Mouse (Mus musculus): ENCODE measurements at regions not wholly inside any gene's neighbourhood (a gene's known extent, or its start where the extent isn't known, plus 50 kb on each side); places are given as distances from the start of the nearest gene placed in this dataset.

DNA sequence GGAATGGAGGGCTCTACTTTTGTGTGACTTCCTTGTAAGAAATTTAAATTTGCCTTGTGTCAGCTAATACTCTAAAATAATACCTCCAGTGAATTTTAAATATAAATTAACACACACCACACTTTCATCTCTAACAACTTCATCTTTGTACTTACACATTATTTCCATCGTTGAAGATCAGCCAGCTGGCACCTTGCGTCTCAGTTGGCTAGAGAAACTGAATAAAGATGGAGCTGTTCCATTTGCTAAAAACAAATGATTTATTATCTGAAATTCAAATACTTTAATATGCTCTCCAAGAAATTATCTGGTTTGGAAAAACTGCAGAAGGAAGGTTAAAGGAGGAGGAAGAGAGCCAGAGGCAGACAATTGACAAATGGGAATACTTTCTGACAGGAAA, 122.0 kb upstream of the Gm11096 start:
- DNase-seq (ENCODE audit: low spot score) (no peak), ATAC-seq (ENCODE audit: extremely low read depth, insufficient number of reproducible peaks, low FRiP score, poor library complexity, severe bottlenecking) (no peak)
- H3K4me3 ChIP-seq (ENCODE audit: low read depth, low read length), result no peak overlapping the region
- TF ChIP-seq GATA1 (IDR thresholded peaks at IDR 0.05; ENCODE audit: borderline replicate concordance, low read length), result no peak
- TF ChIP-seq GATA2 (IDR thresholded peaks at IDR 0.05; ENCODE audit: borderline replicate concordance, low read depth, low read length), result no peak
- TF ChIP-seq TAL1 (conservative IDR thresholded peaks at IDR 0.05; ENCODE audit: low read depth, low read length), result no peak
- no peak for TF ChIP-seq CTCF (IDR thresholded peaks at IDR 0.05; ENCODE audit: low read depth, low read length)
- TF ChIP-seq POLR2AphosphoS5 (IDR thresholded peaks at IDR 0.05; ENCODE audit: insufficient replicate concordance, low read depth, low read length), result no peak
- H3K9me3 ChIP-seq (replicated peaks), result peaks cover 13% of the 10 kb centered on the region
- H3K36me3 ChIP-seq (replicated peaks), result no peaks in the 10 kb centered on the region
- no peaks in the 10 kb centered on the region for H3K27me3 ChIP-seq (ENCODE audit: insufficient read depth, low read length)
- H3K4me1 ChIP-seq (ENCODE audit: insufficient read depth, low read depth, low read length), result no peaks in the 10 kb centered on the region

GRCm38 (mm10) chr17:81316655-81317054, 124.9 kb upstream of the Gm11096 start:
- no peak for DNase-seq (ENCODE audit: low spot score)
- Histone ChIP-seq H3K36me3 (replicated peaks) (no peaks in the 10 kb centered on the region), H3K4me3 (ENCODE audit: low read depth, low read length) (no peak overlapping the region), H3K9me3 (replicated peaks) (peaks cover 13% of the 10 kb centered on the region), H3K4me1 (ENCODE audit: insufficient read depth, low read depth, low read length) (no peaks in the 10 kb centered on the region), H3K27me3 (ENCODE audit: insufficient read depth, low read length) (no peaks in the 10 kb centered on the region)
- no peak for ATAC-seq (ENCODE audit: extremely low read depth, insufficient number of reproducible peaks, low FRiP score, poor library complexity, severe bottlenecking)
- TF ChIP-seq GATA1 (IDR thresholded peaks at IDR 0.05; ENCODE audit: borderline replicate concordance, low read length) (no peak), POLR2AphosphoS5 (IDR thresholded peaks at IDR 0.05; ENCODE audit: insufficient replicate concordance, low read depth, low read length) (no peak), TAL1 (conservative IDR thresholded peaks at IDR 0.05; ENCODE audit: low read depth, low read length) (no peak), GATA2 (IDR thresholded peaks at IDR 0.05; ENCODE audit: borderline replicate concordance, low read depth, low read length) (no peak), CTCF (IDR thresholded peaks at IDR 0.05; ENCODE audit: low read depth, low read length) (no peak)

- ATAC-seq (ENCODE audit: extremely low read depth, insufficient number of reproducible peaks, low FRiP score, poor library complexity, severe bottlenecking) (peak; percentile 41), DNase-seq (ENCODE audit: low spot score) (no peak)
- no peak overlapping the region for H3K4me3 ChIP-seq (ENCODE audit: low read depth, low read length)
These were observed 135.7 kb upstream of the Gm11096 start for GRCm38 (mm10) chr17:81305880-81306279.

DNA sequence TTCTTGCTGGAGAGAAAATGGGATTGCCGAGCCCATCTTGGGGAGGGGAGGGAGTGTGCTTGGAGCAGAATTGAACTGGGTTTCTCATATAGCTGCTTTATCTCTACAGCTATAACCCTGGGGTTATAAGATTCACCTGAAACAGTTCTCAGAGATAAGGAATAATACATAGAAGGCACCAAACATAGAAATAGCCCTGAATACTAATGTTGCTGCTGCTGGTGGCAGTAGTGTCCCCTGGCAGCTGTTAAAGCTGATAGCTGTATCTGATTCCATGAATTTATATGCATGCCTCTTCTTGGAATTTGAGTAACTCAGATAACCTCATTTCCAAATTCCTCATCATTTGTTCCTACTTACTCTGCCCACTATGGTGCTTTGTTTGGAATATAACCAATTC, 137.0 kb upstream of the Gm11096 start:
- ATAC-seq (ENCODE audit: extremely low read depth, insufficient number of reproducible peaks, low FRiP score, poor library complexity, severe bottlenecking) (peak; percentile 77), DNase-seq (ENCODE audit: low spot score) (no peak)
- TF ChIP-seq POLR2AphosphoS5 (IDR thresholded peaks at IDR 0.05; ENCODE audit: insufficient replicate concordance, low read depth, low read length), result no peak
- TF ChIP-seq TAL1 (conservative IDR thresholded peaks at IDR 0.05; ENCODE audit: low read depth, low read length), result peak; percentile 65
- Histone ChIP-seq H3K4me3 (ENCODE audit: low read depth, low read length) (no peak overlapping the region), H3K9me3 (replicated peaks) (no peaks in the 10 kb centered on the region), H3K36me3 (replicated peaks) (no peaks in the 10 kb centered on the region), H3K4me1 (ENCODE audit: insufficient read depth, low read depth, low read length) (peaks cover 11% of the 10 kb centered on the region), H3K27me3 (ENCODE audit: insufficient read depth, low read length) (no peaks in the 10 kb centered on the region)

More at GRCm38 (mm10) chr17:81305880-81306279, 135.7 kb upstream of the Gm11096 start:
- H3K27me3 ChIP-seq (ENCODE audit: insufficient read depth, low read length), result no peaks in the 10 kb centered on the region
- TF ChIP-seq TAL1 (conservative IDR thresholded peaks at IDR 0.05; ENCODE audit: low read depth, low read length) (no peak), POLR2AphosphoS5 (IDR thresholded peaks at IDR 0.05; ENCODE audit: insufficient replicate concordance, low read depth, low read length) (no peak), GATA2 (IDR thresholded peaks at IDR 0.05; ENCODE audit: borderline replicate concordance, low read depth, low read length) (no peak), CTCF (IDR thresholded peaks at IDR 0.05; ENCODE audit: low read depth, low read length) (no peak), GATA1 (IDR thresholded peaks at IDR 0.05; ENCODE audit: borderline replicate concordance, low read length) (no peak)
- H3K36me3 ChIP-seq (replicated peaks), result no peaks in the 10 kb centered on the region
- no peaks in the 10 kb centered on the region for H3K9me3 ChIP-seq (replicated peaks)
- H3K4me1 ChIP-seq (ENCODE audit: insufficient read depth, low read depth, low read length), result peaks cover 11% of the 10 kb centered on the region

GRCm38 (mm10) chr17:81302490-81302889, 139.1 kb upstream of the Gm11096 start:
- no peak for TF ChIP-seq GATA1 (IDR thresholded peaks at IDR 0.05; ENCODE audit: borderline replicate concordance, low read length)
- no peak for TF ChIP-seq GATA2 (IDR thresholded peaks at IDR 0.05; ENCODE audit: borderline replicate concordance, low read depth, low read length)
- no peak for TF ChIP-seq TAL1 (conservative IDR thresholded peaks at IDR 0.05; ENCODE audit: low read depth, low read length)
- no peak for TF ChIP-seq POLR2AphosphoS5 (IDR thresholded peaks at IDR 0.05; ENCODE audit: insufficient replicate concordance, low read depth, low read length)
- TF ChIP-seq CTCF (IDR thresholded peaks at IDR 0.05; ENCODE audit: low read depth, low read length), result no peak

DNA sequence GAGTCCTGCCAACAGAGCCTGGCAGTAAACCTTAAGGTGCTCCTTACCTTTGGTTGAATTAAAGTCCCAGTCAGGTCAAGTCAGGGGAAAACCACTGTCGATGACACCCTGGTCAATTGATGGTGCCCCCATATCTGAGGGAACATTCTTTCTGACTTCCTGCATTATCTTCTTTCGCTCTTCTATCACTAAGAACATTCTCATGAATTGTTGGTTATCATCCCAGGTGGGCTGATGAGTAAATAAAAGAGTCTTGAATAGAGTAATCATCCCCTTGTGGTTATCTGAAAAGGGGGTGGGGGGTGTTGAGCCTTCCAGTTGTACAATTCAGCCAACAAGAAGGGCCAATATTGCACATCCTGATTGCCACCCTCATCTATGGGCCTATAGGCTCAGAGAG, 149.7 kb upstream of the Gm11096 start:
- TF ChIP-seq POLR2AphosphoS5 (IDR thresholded peaks at IDR 0.05; ENCODE audit: insufficient replicate concordance, low read depth, low read length) (no peak), CTCF (IDR thresholded peaks at IDR 0.05; ENCODE audit: low read depth, low read length) (no peak), GATA2 (IDR thresholded peaks at IDR 0.05; ENCODE audit: borderline replicate concordance, low read depth, low read length) (no peak), TAL1 (conservative IDR thresholded peaks at IDR 0.05; ENCODE audit: low read depth, low read length) (no peak), GATA1 (IDR thresholded peaks at IDR 0.05; ENCODE audit: borderline replicate concordance, low read length) (no peak)
- Histone ChIP-seq H3K4me1 (ENCODE audit: insufficient read depth, low read depth, low read length) (no peaks in the 10 kb centered on the region), H3K27me3 (ENCODE audit: insufficient read depth, low read length) (no peaks in the 10 kb centered on the region), H3K4me3 (ENCODE audit: low read depth, low read length) (no peak overlapping the region), H3K9me3 (replicated peaks) (peaks cover 11% of the 10 kb centered on the region), H3K36me3 (replicated peaks) (no peaks in the 10 kb centered on the region)
- ATAC-seq (ENCODE audit: extremely low read depth, insufficient number of reproducible peaks, low FRiP score, poor library complexity, severe bottlenecking) (no peak), DNase-seq (ENCODE audit: low spot score) (no peak)

More at GRCm38 (mm10) chr17:81302490-81302889, 139.1 kb upstream of the Gm11096 start:
- Histone ChIP-seq H3K4me1 (ENCODE audit: insufficient read depth, low read depth, low read length) (peaks cover 11% of the 10 kb centered on the region), H3K36me3 (replicated peaks) (no peaks in the 10 kb centered on the region), H3K27me3 (ENCODE audit: insufficient read depth, low read length) (no peaks in the 10 kb centered on the region), H3K9me3 (replicated peaks) (peaks cover 2% of the 10 kb centered on the region; the same call in 1 of the 2 replicates), H3K4me3 (ENCODE audit: low read depth, low read length) (no peak overlapping the region)
- ATAC-seq (ENCODE audit: extremely low read depth, insufficient number of reproducible peaks, low FRiP score, poor library complexity, severe bottlenecking), result no peak
- DNase-seq (ENCODE audit: low spot score), result no peak
